Mouse (Mus musculus) thymus, adult 2 months (tissue): ENCODE measurements around the gene Spo11. TPM values are rescaled to one million over a fixed set of nuclear protein-coding genes. Genes with fewer than 3 reads are reported as not detected.

Experiments
- DNase-seq: peaks from one replicate; pipeline ENCODE4 v3.0.0; 2021
- H3K27ac ChIP-seq: fragments of 200-500 bp; 2 replicates; pipeline ENCODE4 v1.5.1; 2012; ENCODE audit warnings: low read length, control low read depth; ENCODE audit not compliant: control insufficient read depth, insufficient read depth
- H3K27me3 ChIP-seq: fragments of 200-500 bp; 2 replicates; pipeline ENCODE4 v1.6.1; 2012; ENCODE audit warnings: mild to moderate bottlenecking, low read length, moderate library complexity, mixed read lengths; ENCODE audit not compliant: control insufficient read depth, insufficient read depth
- H3K36me3 ChIP-seq: fragments of 200-500 bp; 2 replicates; pipeline ENCODE4 v1.6.1; 2012; ENCODE audit warnings: mild to moderate bottlenecking, low read length, moderate library complexity; ENCODE audit not compliant: control insufficient read depth, insufficient read depth
- H3K4me1 ChIP-seq: fragments of 200-500 bp; replicated peaks from 2 replicates; pipeline ENCODE4 v1.6.1; 2012; ENCODE audit warnings: low read length; ENCODE audit not compliant: control insufficient read depth, insufficient read depth
- H3K4me3 ChIP-seq: fragments of 200-500 bp; 2 replicates; pipeline ENCODE4 v1.5.1; 2012; ENCODE audit warnings: mild to moderate bottlenecking, low read length, control low read depth, moderate library complexity; ENCODE audit not compliant: control insufficient read depth, insufficient read depth
- CTCF ChIP-seq: fragments of 200-500 bp; IDR thresholded peaks from 2 replicates; pipeline ENCODE4 v1.5.1; 2012; ENCODE audit warnings: mild to moderate bottlenecking, control low read depth, low read length, moderate library complexity, borderline replicate concordance; ENCODE audit not compliant: control insufficient read depth, poor library complexity, insufficient read depth; ENCODE audit errors: extremely low read depth
- POLR2A ChIP-seq: fragments of 200-500 bp; IDR thresholded peaks from 2 replicates; pipeline ENCODE4 v1.6.1; 2012; ENCODE audit warnings: mild to moderate bottlenecking, low read length, control low read depth, moderate library complexity; ENCODE audit not compliant: control insufficient read depth, poor library complexity, insufficient read depth; ENCODE audit errors: extremely low read depth
- WGBS: fragments of 180-500 bp; shearing (Covaris S2); methylation state at CpG from one replicate; pipeline ENCODE4 v1.1.7; 2018; 5-methylcytosine and 5-hydroxymethylcytosine counted together
- polyA plus RNA-seq: library from polyadenylated mRNA; depleted of rRNA; stranded (reverse); fragments of >200 nt; gene quantifications from 2 replicates; pipeline ENCODE4 v1.2.3, GENCODE M21; 2012

Spo11 gene
- polyA plus RNA-seq, 1 experiment = 126 TPM

GRCm38 (mm10) chr2:173026688-173027131 lies 49.2 kb downstream of the Spo11 start:
- H3K36me3 ChIP-seq = peaks cover 65% of the 10 kb centered on the region
- DNase-seq = peak; percentile 83
- peak overlapping the region; percentile 30 for H3K4me3 ChIP-seq
- WGBS = 0% methylated on average over 3 of the region's 3 CpGs
- H3K27me3 ChIP-seq = no peaks in the 10 kb centered on the region
- peak overlapping the region; percentile 72 for H3K27ac ChIP-seq
- H3K4me1 ChIP-seq = peaks cover 85% of the 10 kb centered on the region
- TF ChIP-seq POLR2A = no peak
- no peak for TF ChIP-seq CTCF

- Histone ChIP-seq H3K4me3 (peak overlapping the region; percentile 30; the same call in 1 of the 2 replicates), H3K4me1 (peaks cover 90% of the 10 kb centered on the region), H3K27me3 (no peaks in the 10 kb centered on the region), H3K36me3 (peaks cover 71% of the 10 kb centered on the region), H3K27ac (peak overlapping the region; percentile 72)
- TF ChIP-seq POLR2A = no peak
- TF ChIP-seq CTCF = no peak
- DNase-seq = peak; percentile 41
- WGBS = 69% methylated on average over 6 of the region's 6 CpGs
Measured at GRCm38 (mm10) chr2:173027169-173027823, 49.8 kb downstream of the Spo11 start.

GRCm38 (mm10) chr2:173027824-173028495 lies 50.5 kb downstream of the Spo11 start:
- DNase-seq = peak; percentile 12
- 67% methylated on average over 4 of the region's 4 CpGs for WGBS
- H3K4me3 ChIP-seq = no peak overlapping the region
- no peaks in the 10 kb centered on the region for H3K27me3 ChIP-seq
- peaks cover 96% of the 10 kb centered on the region for H3K4me1 ChIP-seq
- H3K27ac ChIP-seq = peak overlapping the region; percentile 72
- no peak for TF ChIP-seq POLR2A
- TF ChIP-seq CTCF = no peak
- H3K36me3 ChIP-seq = peaks cover 76% of the 10 kb centered on the region

GRCm38 (mm10) chr2:173028508-173029031 lies 51.1 kb downstream of the Spo11 start:
- peaks cover 82% of the 10 kb centered on the region for H3K36me3 ChIP-seq
- no peaks in the 10 kb centered on the region for H3K27me3 ChIP-seq
- WGBS = 71% methylated on average over 3 of the region's 3 CpGs
- H3K4me3 ChIP-seq = no peak overlapping the region
- H3K4me1 ChIP-seq = peaks cover 97% of the 10 kb centered on the region
- no peak overlapping the region for H3K27ac ChIP-seq
- DNase-seq = peak; percentile 5
- no peak for TF ChIP-seq POLR2A
- TF ChIP-seq CTCF = no peak

- peak; percentile 8 for DNase-seq
- Histone ChIP-seq H3K36me3 (peaks cover 86% of the 10 kb centered on the region), H3K4me1 (peaks cover 93% of the 10 kb centered on the region), H3K27ac (peak overlapping the region; percentile 7; the same call in 1 of the 2 replicates), H3K27me3 (no peaks in the 10 kb centered on the region), H3K4me3 (no peak overlapping the region)
- no peak for TF ChIP-seq POLR2A
- WGBS = 78% methylated on average over 12 of the region's 12 CpGs
Measured at GRCm38 (mm10) chr2:173030591-173031338, 53.3 kb downstream of the Spo11 start.

GRCm38 (mm10) chr2:173033531-173033930 lies 56.0 kb downstream of the Spo11 start:
- H3K4me3 ChIP-seq = no peak overlapping the region
- peaks cover 67% of the 10 kb centered on the region for H3K36me3 ChIP-seq
- 54% methylated on average over 13 of the region's 13 CpGs for WGBS
- no peak overlapping the region for H3K27ac ChIP-seq
- TF ChIP-seq CTCF = no peak
- TF ChIP-seq POLR2A = no peak
- no peak for DNase-seq
- no peaks in the 10 kb centered on the region for H3K27me3 ChIP-seq
- H3K4me1 ChIP-seq = peaks cover 92% of the 10 kb centered on the region
